22 mouse cellular contexts compared by ENCODE assay signal in genomic region chr15:50172276-50172772, GRCm38 (mm10).
"Had no signal": no experiment of that assay in that cellular context is flagged by ENCODE, and none has a peak within 500 bp of the region (broad histone marks: within the 10 kb centered on the region; RNA-seq: fewer than 3 reads in every experiment).

No protein-coding gene starts in this region.

- H3K4me1 ChIP-seq: limb, embryonic 15.5 days; liver, embryonic 12.5 days; liver, embryonic 15.5 days; lung, embryonic 15.5 days; megakaryocyte, embryonic 14.5 days; midbrain, embryonic 10.5 days; midbrain, embryonic 13.5 days had no signal

- H3K36me3 ChIP-seq: limb, embryonic 15.5 days; liver, embryonic 12.5 days; liver, embryonic 15.5 days; lung, embryonic 15.5 days; midbrain, embryonic 10.5 days; midbrain, embryonic 13.5 days had no signal

- ATAC-seq: intestine, embryonic 16.5 days; liver, embryonic 12.5 days; midbrain, embryonic 13.5 days; midbrain, embryonic 16.5 days had no signal

- H3K27ac ChIP-seq: layer of hippocampus, adult 2 months; limb, embryonic 15.5 days; liver, embryonic 12.5 days; liver, embryonic 15.5 days; lung, embryonic 15.5 days; midbrain, embryonic 10.5 days; midbrain, embryonic 13.5 days; stomach, postnatal 0 days had no signal

- H3K4me3 ChIP-seq: layer of hippocampus, adult 2 months; limb, embryonic 15.5 days; liver, embryonic 12.5 days; liver, embryonic 15.5 days; lung, embryonic 15.5 days; megakaryocyte, embryonic 14.5 days; midbrain, embryonic 10.5 days; midbrain, embryonic 13.5 days had no signal

- H3K4me2 ChIP-seq: limb, embryonic 15.5 days; liver, embryonic 12.5 days; liver, embryonic 15.5 days; lung, embryonic 15.5 days; midbrain, embryonic 13.5 days had no signal

- DNase-seq: kidney, adult 18-20 months; kidney, adult 9 months; kidney, postnatal 14 days; layer of hippocampus, postnatal 36 days; left cerebral cortex, postnatal 4 days; lung, adult 18-20 months; lung, postnatal 10 days; lung, postnatal 36 days; right cerebral cortex, postnatal 14 days; right cerebral cortex, postnatal 4 days; thymus, postnatal 25 days had no signal

- H3K27me3 ChIP-seq: limb, embryonic 15.5 days; liver, embryonic 12.5 days; liver, embryonic 15.5 days; lung, embryonic 15.5 days; megakaryocyte, embryonic 14.5 days; midbrain, embryonic 13.5 days had no signal

- H3K9ac ChIP-seq: limb, embryonic 15.5 days; liver, embryonic 12.5 days; liver, embryonic 15.5 days; lung, embryonic 15.5 days; midbrain, embryonic 13.5 days had no signal

- H3K9me3 ChIP-seq: limb, embryonic 15.5 days; liver, embryonic 12.5 days; liver, embryonic 15.5 days; lung, embryonic 15.5 days; megakaryocyte, embryonic 14.5 days; midbrain, embryonic 10.5 days; midbrain, embryonic 13.5 days had no signal
